Mouse (Mus musculus): Measurements from ENCODE around the gene Crcp.

DNA sequence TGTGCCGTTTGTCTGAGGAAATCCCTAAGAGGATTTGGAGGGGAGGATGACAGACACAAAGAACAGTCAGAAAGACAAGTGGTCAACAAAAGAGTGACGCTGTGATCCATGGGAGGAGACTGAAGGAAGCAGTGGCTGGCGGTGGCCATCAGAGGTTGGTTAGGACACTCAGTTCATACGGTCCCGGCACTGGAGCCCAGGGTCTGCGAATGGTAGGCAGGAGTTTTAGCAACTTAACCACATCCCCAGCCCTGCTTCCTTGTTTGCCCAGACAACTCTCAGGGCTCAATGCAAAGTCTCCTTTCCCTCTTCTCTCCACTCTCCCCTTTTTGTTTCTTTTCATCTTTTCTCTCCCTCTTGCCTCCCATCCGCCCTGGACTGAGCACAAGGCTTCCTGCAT, 17.0 kb downstream of the Crcp start:
- TF ChIP-seq CTCF (IDR thresholded peaks at IDR 0.05; ENCODE audit: low read depth, low read length) (no peak), POLR2A (IDR thresholded peaks at IDR 0.05; ENCODE audit: insufficient read depth, low read length) (no peak), EP300 (IDR thresholded peaks at IDR 0.05; ENCODE audit: insufficient read depth, low read depth, low read length) (no peak)
